In the genomic region with DNA sequence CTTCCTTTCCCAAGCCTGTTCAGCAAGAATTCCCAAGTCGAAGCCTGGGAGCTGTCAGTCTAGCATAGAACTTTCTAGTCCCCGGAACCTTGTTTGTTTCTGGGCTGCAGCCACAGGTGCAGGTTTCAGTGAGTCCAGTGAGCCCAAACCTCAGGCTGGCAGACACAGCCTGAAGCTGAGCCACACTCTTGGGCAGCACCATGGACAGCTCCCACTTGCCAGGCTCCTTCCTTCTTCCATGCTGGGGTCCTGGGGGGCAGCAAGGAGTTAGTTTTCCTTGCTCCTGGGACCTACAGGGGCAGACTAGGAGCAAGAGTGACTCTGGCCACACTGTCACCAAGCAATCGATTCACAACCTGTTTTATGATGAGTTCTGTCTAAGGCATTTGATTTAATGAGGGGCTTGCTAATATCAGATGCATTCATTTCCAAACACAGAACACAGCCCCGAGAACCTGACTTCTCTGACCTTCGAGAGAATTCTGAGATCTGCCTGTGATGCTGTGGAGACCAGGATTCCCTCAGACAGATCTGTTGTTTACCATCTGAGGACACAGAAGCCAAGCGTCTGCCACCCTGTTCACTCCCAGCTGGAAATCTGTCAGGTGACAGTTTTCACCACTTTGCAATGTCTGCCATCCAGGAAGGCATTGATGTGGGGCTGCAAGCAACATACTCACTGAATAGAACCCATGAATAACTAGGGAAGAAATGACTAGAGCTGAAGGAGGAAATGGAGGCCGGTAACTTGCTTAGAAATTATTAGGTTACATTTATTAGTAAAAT, we compare ENCODE assay signal across 9 mouse cellular contexts. TPM values are rescaled to one million over a fixed set of nuclear protein-coding genes. Genes with fewer than 3 reads are reported as not detected.
DNase-seq lines count a peak whose midpoint lies in the region; ATAC-seq lines count a peak whose summit lies in the region.
"Had no signal": no experiment of that assay in that cellular context is flagged by ENCODE, and none has a peak within 500 bp of the region (broad histone marks: within the 10 kb centered on the region; RNA-seq: fewer than 3 reads in every experiment).

No protein-coding gene starts in this region.

- H3K27ac ChIP-seq in hindbrain, embryonic 11.5 days (ENCODE audit: low read depth, low read length), result no peak overlapping the region
- no peak overlapping the region for H3K27ac ChIP-seq in hindbrain, embryonic 13.5 days
- no peak overlapping the region for H3K27ac ChIP-seq in heart, embryonic 12.5 days (ENCODE audit: poor library complexity, severe bottlenecking)
- H3K27ac ChIP-seq: liver, embryonic 14.5 days had no signal

- DNase-seq in hindbrain, embryonic 11.5 days (ENCODE audit: low spot score), result peak; percentile 63
- DNase-seq in CD8-positive naive resting alpha-beta T cell, adult 2 months (ENCODE audit: low read depth in 2 of 2, low spot score in 2 of 2), result peak; percentile 20 to 24
- DNase-seq in adrenal gland, postnatal 25 days, result peak; percentile 68
- DNase-seq in ovary, postnatal 14 days (ENCODE audit: low spot score), result peak; percentile 48
- DNase-seq in left cerebral cortex, adult 11 months (ENCODE audit: low spot score), result no peak

- no peaks in the 10 kb centered on the region for H3K9me3 ChIP-seq in hindbrain, embryonic 11.5 days (ENCODE audit: control insufficient read depth, low read length)
- H3K9me3 ChIP-seq in hindbrain, embryonic 13.5 days, result no peaks in the 10 kb centered on the region
- H3K9me3 ChIP-seq in heart, embryonic 12.5 days (replicated peaks), result no peaks in the 10 kb centered on the region

- no peaks in the 10 kb centered on the region for H3K36me3 ChIP-seq in hindbrain, embryonic 11.5 days (ENCODE audit: control insufficient read depth, insufficient read depth, low read length)
- H3K36me3 ChIP-seq in hindbrain, embryonic 13.5 days, result peaks cover 5% of the 10 kb centered on the region
- H3K36me3 ChIP-seq in heart, embryonic 12.5 days, result 0 out of 2 replicates have a peak, but pooled peaks cover 5% of the 10 kb centered on the region

- WGBS in hindbrain, embryonic 11.5 days, result 62% methylated on average over 7 of the region's 7 CpGs
- 65% methylated on average over 7 of the region's 7 CpGs for WGBS in hindbrain, embryonic 13.5 days
- 50% methylated on average over 7 of the region's 7 CpGs for WGBS in heart, embryonic 12.5 days

- H3K27me3 ChIP-seq in hindbrain, embryonic 11.5 days (ENCODE audit: control insufficient read depth, insufficient read depth, low read length), result no peaks in the 10 kb centered on the region
- no peaks in the 10 kb centered on the region for H3K27me3 ChIP-seq in hindbrain, embryonic 13.5 days
- no peaks in the 10 kb centered on the region for H3K27me3 ChIP-seq in heart, embryonic 12.5 days (replicated peaks)

- no peak overlapping the region for H3K9ac ChIP-seq in hindbrain, embryonic 11.5 days (ENCODE audit: low read depth, low read length)
- no peak overlapping the region for H3K9ac ChIP-seq in hindbrain, embryonic 13.5 days
- H3K9ac ChIP-seq in heart, embryonic 12.5 days, result no peak overlapping the region
- H3K9ac ChIP-seq: liver, embryonic 14.5 days had no signal

- H3K4me3 ChIP-seq in hindbrain, embryonic 11.5 days (ENCODE audit: low read depth, low read length), result no peak overlapping the region
- no peak overlapping the region for H3K4me3 ChIP-seq in hindbrain, embryonic 13.5 days
- no peak overlapping the region for H3K4me3 ChIP-seq in heart, embryonic 12.5 days

- 0 out of 2 replicates have a peak, but pooled peaks cover under 1% of the 10 kb centered on the region for H3K4me1 ChIP-seq in hindbrain, embryonic 11.5 days (replicated peaks; ENCODE audit: control insufficient read depth, insufficient read depth, low read length)
- H3K4me1 ChIP-seq in hindbrain, embryonic 13.5 days (replicated peaks), result peaks cover 23% of the 10 kb centered on the region
- no peaks in the 10 kb centered on the region for H3K4me1 ChIP-seq in heart, embryonic 12.5 days (replicated peaks)

- no peak for ATAC-seq in hindbrain, embryonic 11.5 days (ENCODE audit: low FRiP score)
- no peak for ATAC-seq in hindbrain, embryonic 13.5 days (ENCODE audit: low FRiP score)
- ATAC-seq in hematopoietic stem cell, adult 5-6 weeks (replicated peaks in 1 of 2; ENCODE audit: insufficient read depth in 1 of 2, low FRiP score in 2 of 2, low TSS enrichment in 1 of 2, low read depth in 1 of 2, poor library complexity in 2 of 2, severe bottlenecking in 2 of 2), result peak; percentile 44 to 53; a peak in 2 of 4 replicates
- ATAC-seq in heart, embryonic 12.5 days (ENCODE audit: insufficient number of reproducible peaks, low FRiP score), result no peak

- no peak overlapping the region for H3K4me2 ChIP-seq in hindbrain, embryonic 11.5 days (replicated peaks; ENCODE audit: low read depth, low read length)
- H3K4me2 ChIP-seq in hindbrain, embryonic 13.5 days, result no peak overlapping the region
- no peak overlapping the region for H3K4me2 ChIP-seq in heart, embryonic 12.5 days

RNA-seq across cellular contexts. Expression of a gene that starts 22.6 kb away (rescaled TPM):
- polyA plus RNA-seq in hindbrain, embryonic 11.5 days (2014; fragmentation: Nextera tagmentation; extraction: Ambion mirVana), result 11.8 and 12.9 TPM in 2 replicates
- 17.7 and 18.4 TPM in 2 replicates for polyA plus RNA-seq in hindbrain, embryonic 13.5 days (2015; fragmentation: Nextera tagmentation; extraction: Ambion mirVana)
- total RNA-seq in adrenal gland, postnatal 25 days (2021), result 18.6 and 28.8 TPM in 2 replicates
- 11.9 and 12.4 TPM in 2 replicates for total RNA-seq in hematopoietic stem cell, adult 5-6 weeks (2017)
- 4.3 and 5.3 TPM in 2 replicates for polyA plus RNA-seq in heart, embryonic 12.5 days (2016; fragmentation: Nextera tagmentation; extraction: Ambion mirVana)

RNA-seq across cellular contexts. Expression of a gene that starts 42.6 kb away (rescaled TPM):
- polyA plus RNA-seq in hindbrain, embryonic 11.5 days (2014; fragmentation: Nextera tagmentation; extraction: Ambion mirVana), result 63.3 and 65.0 TPM in 2 replicates
- 31.6 and 31.9 TPM in 2 replicates for polyA plus RNA-seq in hindbrain, embryonic 13.5 days (2015; fragmentation: Nextera tagmentation; extraction: Ambion mirVana)
- total RNA-seq in adrenal gland, postnatal 25 days (2021), result 40.0 and 40.8 TPM in 2 replicates
- total RNA-seq in hematopoietic stem cell, adult 5-6 weeks (2017), result 60.3 and 81.3 TPM in 2 replicates
- polyA plus RNA-seq in heart, embryonic 12.5 days (2016; fragmentation: Nextera tagmentation; extraction: Ambion mirVana), result 31.2 and 32.3 TPM in 2 replicates

RNA-seq across cellular contexts. Expression of a gene that starts 45.9 kb away (rescaled TPM):
- 0.61 and 0.62 TPM in 2 replicates for polyA plus RNA-seq in hindbrain, embryonic 11.5 days (2014; fragmentation: Nextera tagmentation; extraction: Ambion mirVana)
- polyA plus RNA-seq in hindbrain, embryonic 13.5 days (2015; fragmentation: Nextera tagmentation; extraction: Ambion mirVana), result 0.82 and 0.98 TPM in 2 replicates
- total RNA-seq in adrenal gland, postnatal 25 days (2021), result 0.24 and 0.39 TPM in 2 replicates
- 0.44 and 0.79 TPM in 2 replicates for total RNA-seq in hematopoietic stem cell, adult 5-6 weeks (2017)
- polyA plus RNA-seq in heart, embryonic 12.5 days (2016; fragmentation: Nextera tagmentation; extraction: Ambion mirVana), result 0.35 and 0.43 TPM in 2 replicates

RNA-seq across cellular contexts. Expression of a gene that starts 51.2 kb away (rescaled TPM):
- polyA plus RNA-seq in hindbrain, embryonic 11.5 days (2014; fragmentation: Nextera tagmentation; extraction: Ambion mirVana), result not detected in 2 replicates
- 0.26 and 0.66 TPM in 2 replicates for polyA plus RNA-seq in hindbrain, embryonic 13.5 days (2015; fragmentation: Nextera tagmentation; extraction: Ambion mirVana)
- not detected in 2 replicates for total RNA-seq in adrenal gland, postnatal 25 days (2021)
- total RNA-seq in hematopoietic stem cell, adult 5-6 weeks (2017), result not detected in 2 replicates
- polyA plus RNA-seq in heart, embryonic 12.5 days (2016; fragmentation: Nextera tagmentation; extraction: Ambion mirVana), result not detected in 2 replicates
- polyA plus RNA-seq: liver, embryonic 14.5 days had no signal

Comparison
In these comparisons a context has a peak if more than half of its experiments do, and no peak if none do; other contexts are left out.
1. ATAC-seq: peak in hematopoietic stem cell, adult 5-6 weeks (2 of 2); none in hindbrain, embryonic 11.5 days (single experiment), hindbrain, embryonic 13.5 days (single experiment) and heart, embryonic 12.5 days (single experiment).